Mouse (Mus musculus): Measurements from ENCODE around the gene Col25a1. TPM values are rescaled to one million over a fixed set of nuclear protein-coding genes. Genes with fewer than 3 reads are reported as not detected.

Col25a1 gene
- polyA plus RNA-seq, 1 experiment from 2014 or later: 6.3 TPM

Other genes with a start within 250 kb of the Col25a1 start
- 80.7 and 82.4 TPM in 2 replicates for gene Casp6, start 230.1 kb upstream of the Col25a1 start, polyA plus RNA-seq (2014; fragmentation: Nextera tagmentation; extraction: Ambion mirVana)
- gene Mcub, start 161.3 kb upstream of the Col25a1 start, polyA plus RNA-seq (2014; fragmentation: Nextera tagmentation; extraction: Ambion mirVana): 3.5 and 4.3 TPM in 2 replicates
- 26.7 and 28.4 TPM in 2 replicates for gene Sec24b, start 69.9 kb upstream of the Col25a1 start, polyA plus RNA-seq (2014; fragmentation: Nextera tagmentation; extraction: Ambion mirVana)